Mouse (Mus musculus) retina, adult 2 months (tissue): ENCODE results near the gene Csnka2ip.

Source experiments
- DNase-seq: peaks from one replicate; pipeline ENCODE4 v3.0.0-alpha.2; 2012; ENCODE audit warnings: low read depth, low spot score

Gene Csnka2ip

DNA sequence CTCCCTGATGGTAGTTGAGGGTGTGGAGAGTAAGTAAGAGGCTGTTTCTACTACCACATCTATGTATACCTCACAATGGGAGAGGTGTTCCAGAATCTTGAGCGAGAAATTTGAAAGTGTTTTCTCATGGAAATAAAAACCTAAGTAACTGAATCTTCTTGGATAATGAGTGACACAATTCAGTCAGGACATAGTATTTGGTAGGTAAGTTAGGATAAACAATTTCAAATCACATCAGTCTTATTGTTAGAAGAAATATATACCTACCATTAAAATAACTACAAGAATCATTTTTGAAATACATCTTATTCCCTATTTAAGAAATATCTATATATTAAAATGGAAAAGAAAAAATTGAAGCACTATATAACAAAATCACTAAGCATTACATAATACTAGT lies at the start of gene Csnka2ip:
TSS of gene Csnka2ip (minus strand) at position 101 of the 400 bp plus-strand sequence.
- no peak for DNase-seq

DNA sequence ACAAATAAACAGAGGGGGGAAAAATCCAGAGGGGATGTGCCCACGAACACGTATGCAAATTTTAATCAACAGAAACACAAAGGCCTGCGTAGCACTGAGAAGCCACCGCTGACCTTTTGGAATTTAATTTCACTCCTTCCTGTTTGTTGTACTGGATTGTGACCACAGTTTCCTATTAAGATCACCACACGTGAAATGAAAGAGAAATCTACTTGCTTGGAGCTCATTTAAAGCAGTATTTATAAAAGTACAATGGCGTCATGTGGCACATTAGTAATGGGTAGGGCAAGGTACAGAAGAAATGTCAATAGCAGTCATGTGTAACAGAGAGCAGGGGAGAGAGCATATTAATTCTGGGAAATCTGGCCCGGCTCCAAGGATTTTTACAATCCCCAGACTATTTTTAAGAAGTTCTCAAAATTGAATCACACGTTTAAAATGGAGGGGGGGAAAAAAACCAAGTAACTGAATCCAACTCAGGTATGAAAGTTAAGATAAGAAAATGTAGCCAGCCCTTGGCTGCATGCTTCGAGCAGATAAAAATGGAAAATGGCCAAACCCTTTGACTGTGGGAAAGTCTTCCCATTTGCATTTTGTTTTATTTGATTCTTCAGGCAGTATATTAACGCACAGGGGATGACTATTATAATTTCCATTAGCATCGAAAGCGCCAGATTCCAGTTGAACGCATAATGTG lies 47.5 kb upstream of the Csnka2ip start:
- no peak for DNase-seq

DNA sequence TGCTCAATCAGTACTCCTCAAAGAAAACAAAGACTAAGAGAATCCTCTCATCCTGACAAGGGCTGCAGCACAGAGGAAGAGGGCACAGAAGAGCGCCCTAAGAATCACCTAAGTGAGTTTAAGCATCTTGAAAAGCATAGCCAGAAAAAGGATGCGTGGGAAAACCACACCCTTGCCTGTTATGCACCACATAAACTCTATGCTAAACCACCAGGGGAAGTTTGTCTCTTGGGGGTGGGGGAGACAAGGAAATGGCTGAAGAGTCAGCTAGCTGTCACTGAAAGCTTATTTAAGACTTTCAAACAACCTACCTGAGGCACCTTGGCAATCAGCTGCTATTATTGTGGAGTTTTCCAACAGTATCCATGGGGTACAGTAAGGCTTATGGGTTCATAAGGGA lies 45.6 kb upstream of the Csnka2ip start:
- no peak for DNase-seq

DNA sequence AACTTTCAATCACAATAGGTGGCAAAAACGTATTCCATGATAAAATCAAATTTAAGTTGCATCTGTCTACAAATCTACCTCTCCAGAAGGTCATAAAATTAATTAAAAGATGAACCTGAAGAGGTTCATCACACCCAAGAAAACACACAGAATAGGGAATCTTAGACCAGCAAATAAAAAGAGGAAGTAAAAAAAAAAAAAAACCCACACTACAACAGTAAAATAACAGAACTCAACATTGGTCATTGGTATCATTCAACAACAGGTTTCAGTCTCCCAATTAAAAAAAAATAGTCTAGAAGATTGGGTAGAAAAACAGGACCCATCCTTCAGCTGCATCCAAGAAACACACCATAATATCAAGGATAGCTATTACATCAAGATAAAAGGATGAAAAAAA lies 32.9 kb upstream of the Csnka2ip start:
- no peak for DNase-seq

DNA sequence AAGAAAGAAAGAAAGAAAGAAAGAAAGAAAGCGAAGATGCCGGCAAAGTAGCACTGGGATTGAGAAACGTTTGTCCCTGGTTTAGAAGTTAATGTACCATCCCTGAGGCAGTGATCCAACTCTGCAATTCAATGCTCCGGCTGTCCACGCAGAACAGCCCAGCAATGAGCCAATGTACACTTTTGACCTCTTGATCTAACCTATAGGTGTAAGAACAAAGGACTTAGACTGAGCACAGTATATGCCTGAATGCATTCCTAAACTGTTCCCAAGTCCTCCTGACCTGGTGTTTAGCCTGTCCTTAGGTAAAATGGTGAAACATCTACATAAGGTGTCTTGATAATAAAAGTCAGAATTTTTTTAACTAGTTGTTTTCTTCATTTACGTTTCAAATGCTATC lies 17.9 kb upstream of the Csnka2ip start:
- no peak for DNase-seq

DNA sequence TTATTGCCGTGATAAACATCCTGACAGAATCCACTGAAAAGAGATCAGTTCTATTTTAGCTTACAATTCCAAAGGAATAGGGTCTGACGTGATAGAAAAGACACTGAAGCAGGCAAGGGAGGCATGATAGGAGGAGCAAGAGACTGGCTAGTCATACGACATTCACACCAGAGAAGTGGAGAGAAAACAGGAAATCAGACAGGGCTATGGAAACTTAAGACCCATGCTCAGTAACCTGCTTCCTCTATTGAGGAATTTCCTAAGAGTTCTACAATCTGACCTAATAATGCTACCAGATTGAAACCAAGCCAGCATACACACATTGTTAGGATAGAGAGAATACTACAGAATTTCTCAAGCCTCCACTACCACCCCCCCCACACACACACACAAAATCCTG lies 12.4 kb upstream of the Csnka2ip start:
- DNase-seq = no peak

DNA sequence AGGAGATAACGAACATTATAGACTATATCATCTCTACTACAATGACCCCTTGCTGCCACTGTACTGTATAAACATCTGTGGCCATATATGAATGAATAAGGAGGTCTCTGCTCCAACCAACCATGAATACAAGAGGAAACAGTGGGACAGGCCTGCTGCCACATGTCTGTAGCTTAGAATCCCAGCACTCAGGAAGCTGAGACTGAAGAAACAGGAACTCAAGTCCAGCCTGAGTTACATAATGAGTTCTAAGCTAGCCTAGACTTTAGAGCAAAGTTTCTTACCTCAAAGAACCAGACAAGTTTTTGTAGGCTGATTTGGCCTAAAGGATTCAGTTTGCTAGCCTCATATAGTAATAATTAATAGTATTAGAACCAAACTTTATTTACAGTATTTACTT lies 5.6 kb upstream of the Csnka2ip start:
- DNase-seq = no peak

DNA sequence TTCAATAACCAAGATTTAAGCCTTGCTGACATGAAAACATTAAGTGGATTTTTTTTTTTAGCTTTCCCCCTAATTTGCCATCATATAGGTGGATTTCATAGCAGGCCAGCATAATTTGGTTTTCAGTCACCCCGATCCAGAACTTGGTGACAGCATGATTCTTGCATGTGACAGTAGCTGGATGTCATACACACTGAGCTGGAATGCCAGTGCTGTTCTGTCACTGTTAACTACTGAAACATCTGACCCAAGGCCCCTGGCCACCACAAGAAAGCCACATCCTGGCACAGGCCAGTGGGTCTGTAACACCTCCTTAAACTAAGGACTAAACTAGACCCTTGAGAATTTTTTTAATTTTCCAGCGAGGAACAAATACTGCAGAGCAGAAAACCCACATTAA lies 15.4 kb downstream of the Csnka2ip start:
- DNase-seq = no peak

DNA sequence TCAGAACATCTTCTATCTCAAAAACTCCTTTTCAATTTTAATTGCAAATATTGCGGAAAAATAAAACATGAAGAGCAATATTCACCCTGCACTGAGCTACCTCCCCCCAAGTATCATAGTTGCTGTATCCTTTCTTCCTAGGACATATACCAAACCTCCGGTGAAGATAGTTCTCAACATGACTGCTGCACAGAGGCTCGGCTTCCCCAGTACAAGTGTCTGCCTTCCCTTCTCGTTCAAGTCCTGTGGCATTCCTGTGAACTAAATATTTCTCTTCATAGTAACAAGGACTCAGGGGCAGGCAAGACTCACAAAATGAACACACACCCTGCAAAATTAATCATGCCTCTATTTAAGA lies 16.0 kb downstream of the Csnka2ip start:
- DNase-seq = no peak

DNA sequence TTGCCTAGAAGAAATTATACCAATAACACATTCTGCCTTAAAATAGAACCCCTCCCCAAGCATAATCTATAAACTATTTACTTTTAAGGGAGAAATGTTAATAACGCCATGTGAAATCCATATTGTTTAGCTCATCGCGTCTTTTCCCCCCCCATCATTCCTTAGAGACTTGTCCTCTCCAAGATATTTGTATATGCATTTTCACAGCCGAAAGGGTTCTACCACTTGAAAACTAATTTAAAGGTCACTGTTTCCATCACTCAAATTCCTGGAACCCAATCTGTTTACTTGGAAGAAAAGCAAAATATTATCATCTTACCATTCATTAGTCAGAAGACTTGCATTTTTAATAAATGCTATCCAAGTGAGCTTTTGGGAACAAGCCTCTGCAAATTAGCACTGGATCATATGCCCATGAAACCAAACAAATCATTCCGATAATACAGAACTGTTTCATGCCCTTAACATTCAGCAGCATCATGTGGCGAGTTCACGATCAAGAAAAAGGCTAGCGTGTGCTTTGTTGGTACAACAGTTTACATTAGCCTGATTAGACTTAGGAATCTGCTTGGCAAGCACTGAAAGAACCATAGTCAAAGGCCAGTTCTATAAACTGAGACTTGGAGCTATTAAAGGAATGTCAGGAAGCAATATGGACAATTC lies 16.5 kb downstream of the Csnka2ip start:
- DNase-seq = no peak

DNA sequence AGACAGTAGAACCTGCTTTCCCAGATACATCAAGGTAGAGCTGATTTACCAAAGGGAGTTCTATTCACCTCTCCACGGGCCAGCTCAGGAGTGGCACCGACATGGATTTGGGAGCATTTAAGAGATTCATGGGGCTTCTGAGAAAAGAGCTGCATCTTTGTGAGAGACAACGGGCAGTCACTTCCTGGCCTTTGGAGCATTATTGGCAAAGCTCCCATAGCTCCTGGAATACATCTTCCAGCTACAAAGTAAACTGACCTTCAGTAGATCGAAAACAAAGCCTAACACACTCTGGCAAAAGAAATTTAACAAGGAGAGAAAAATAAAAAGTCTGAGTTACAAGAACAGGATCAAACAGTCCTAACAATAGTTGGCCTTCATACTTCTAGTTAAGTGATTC lies 17.6 kb downstream of the Csnka2ip start:
- DNase-seq = no peak

DNA sequence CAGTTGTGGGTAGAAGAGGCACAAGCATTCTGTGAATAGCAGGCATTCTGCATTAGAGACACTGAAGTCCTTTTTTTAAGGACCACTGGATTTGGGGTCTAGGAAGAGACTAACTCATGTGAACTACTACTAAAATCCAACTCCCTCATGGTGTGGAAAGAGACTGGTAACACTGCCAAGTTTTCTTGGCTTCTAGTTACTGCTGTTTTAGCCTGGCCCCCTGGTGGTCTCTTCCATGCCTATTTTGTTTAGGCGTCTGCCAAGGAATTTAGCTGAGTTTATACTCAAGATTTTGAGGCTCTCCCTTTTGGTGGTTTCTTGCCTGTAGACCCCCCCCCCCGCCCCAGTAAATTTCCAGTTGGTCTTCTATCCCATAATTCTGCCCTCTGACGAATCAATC lies 18.8 kb downstream of the Csnka2ip start:
- no peak for DNase-seq

DNA sequence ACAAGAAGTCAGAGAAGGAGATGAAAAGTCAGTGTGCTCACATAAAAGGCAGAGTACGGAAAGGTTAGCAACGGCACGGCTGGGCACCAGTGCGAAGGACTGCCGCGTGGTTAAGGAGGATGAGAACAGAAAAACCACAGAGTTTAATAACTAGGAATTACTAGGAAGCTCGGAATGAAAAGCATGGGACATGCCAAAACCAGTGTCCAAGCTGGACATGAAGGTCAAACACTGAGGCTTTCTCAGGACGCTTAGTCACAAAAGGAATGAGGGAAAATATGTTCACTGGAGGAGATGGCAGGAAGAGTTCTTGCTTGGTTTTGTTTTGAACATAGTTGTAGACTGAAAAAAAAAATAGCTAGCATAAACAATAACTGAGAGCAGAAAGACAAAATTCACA lies 32.7 kb downstream of the Csnka2ip start:
- DNase-seq = no peak

DNA sequence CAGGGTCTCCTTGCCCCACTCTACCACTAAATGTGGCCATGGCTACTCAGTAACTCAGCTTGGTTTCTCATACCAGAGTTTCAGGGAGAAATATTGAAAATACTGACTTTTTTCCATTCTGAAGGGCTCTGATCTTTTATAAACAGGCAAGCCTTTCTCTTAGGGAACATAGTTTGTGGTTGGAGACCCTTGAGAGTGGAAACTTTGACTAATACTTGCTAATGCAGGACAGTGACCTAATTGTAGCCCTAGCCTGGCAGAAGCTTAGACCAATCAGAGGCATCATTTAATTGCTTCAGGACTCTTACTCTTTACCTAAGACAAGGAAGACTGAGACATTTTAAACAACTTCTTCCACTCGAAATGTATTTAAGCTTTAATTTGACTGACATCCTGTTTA lies 39.1 kb downstream of the Csnka2ip start:
- no peak for DNase-seq

DNA sequence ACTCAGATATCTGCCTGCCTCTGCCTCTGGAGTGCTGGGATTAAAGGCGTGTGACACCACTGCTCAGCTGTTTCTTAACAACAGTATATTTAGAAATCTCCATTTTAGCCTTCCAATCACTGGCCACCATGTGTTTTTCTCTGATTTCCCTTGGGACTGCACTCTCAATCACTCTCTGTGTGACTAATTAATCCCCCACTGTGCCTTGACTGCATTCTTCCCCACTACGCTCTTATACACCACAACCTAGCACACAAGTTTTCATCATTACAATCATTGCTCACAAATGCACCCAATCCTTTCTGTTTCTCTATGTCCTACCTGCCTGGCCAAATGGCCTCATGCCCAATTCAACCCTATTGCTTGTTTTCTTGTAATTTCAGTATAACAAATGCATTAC lies 43.7 kb downstream of the Csnka2ip start:
- DNase-seq = no peak

DNA sequence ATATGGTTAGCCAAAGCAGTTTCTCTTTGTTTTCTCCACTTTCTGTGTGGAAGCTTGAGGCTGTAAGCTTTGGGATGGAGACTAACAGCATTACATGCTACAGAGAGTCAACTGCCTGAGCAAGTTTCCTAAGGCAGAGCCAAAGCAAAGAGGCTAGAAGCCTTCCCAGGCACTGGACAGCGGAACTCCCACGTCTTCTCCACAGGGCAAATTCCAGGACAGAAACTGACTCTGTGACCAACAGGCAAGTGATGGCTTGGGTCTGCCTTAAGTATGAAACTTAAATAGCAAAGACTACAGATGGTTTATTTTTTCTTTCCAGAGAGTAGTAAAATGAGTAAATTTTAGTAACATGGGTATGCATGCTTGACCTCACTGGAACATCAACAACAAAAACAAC lies 75.3 kb downstream of the Csnka2ip start:
- no peak for DNase-seq

DNA sequence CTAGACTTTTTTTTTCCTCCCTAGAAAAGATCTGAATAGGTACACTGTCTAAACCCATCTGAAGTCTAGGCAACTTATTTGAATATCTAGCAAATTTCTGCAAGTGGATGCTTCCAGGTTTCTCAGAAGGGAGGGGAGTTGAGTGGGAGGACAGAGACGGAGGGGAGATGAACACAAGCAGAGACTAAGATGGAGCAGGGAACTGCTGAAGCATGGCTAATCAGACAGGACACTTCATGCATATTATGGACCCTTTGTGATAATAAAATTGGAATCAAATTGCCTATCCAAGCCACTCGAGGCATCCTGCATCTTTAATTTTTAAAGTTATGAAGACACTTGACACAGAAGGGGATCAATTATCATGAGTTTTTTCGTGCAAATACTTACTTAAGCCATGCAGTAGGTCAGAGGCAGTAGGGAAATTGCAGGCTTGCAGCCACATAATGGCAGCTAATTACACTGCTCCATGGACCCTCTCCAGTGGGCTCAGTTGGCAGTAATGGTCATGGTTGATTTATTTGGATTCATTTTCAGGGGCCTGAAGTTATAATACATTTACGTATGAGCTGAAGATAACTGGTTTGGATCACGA lies 78.1 kb downstream of the Csnka2ip start:
- DNase-seq = no peak

DNA sequence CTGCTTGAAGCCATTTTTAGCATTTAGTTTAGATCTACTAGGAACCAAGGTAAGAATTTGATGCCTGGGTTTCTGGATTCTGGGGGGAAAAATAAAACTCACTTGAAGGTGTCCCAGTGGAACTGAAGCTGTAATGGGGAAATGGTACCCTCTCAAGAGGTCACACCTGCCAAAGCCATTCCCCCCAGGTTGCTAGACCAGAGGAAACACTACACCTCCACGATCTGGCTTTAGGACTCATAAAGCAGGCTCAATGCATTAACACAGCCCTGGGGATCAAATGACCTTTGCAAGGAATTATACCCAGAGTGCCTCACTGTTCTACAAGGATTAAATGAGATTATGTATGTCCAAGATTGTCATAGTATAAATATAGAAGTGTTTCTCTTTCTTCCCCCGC lies 88.8 kb downstream of the Csnka2ip start:
- DNase-seq = no peak
